Mouse (Mus musculus): ENCODE results near the gene Med20. TPM values are rescaled to one million over a fixed set of nuclear protein-coding genes. Genes with fewer than 3 reads are reported as not detected.

Gene Med20
- 52.6 and 55.4 TPM in 2 replicates for polyA plus RNA-seq (2012; rRNA removed)

GRCm38 (mm10) chr17:47610849-47611660, at the start of gene Med20, which contains the start of the genes Bysl and Gm20517:
Gene Med20, plus strand, starts transcription at chr17:47611582.
Gene Bysl, minus strand, starts transcription at chr17:47611492.
Gene Gm20517, plus strand, starts transcription at chr17:47611589.

GRCm38 (mm10) chr17:47630678-47631065, 19.3 kb downstream of the Med20 start, which contains the start of gene Usp49:
Gene Usp49, plus strand, starts transcription at chr17:47630690.

Other genes starting within 250 kb of the Med20 start
- 52.0 and 55.7 TPM in 2 replicates for gene Mrps10, start 242.7 kb upstream of the Med20 start, polyA plus RNA-seq (2012; rRNA removed)
- gene Guca1b, start 226.2 kb upstream of the Med20 start, polyA plus RNA-seq (2012; rRNA removed): 0.91 and 1.2 TPM in 2 replicates
- gene Guca1a, start 211.0 kb upstream of the Med20 start, polyA plus RNA-seq (2012; rRNA removed): 0.80 and 1.3 TPM in 2 replicates
- 0.53 and 0.76 TPM in 2 replicates for gene AI661453, start 175.0 kb upstream of the Med20 start, polyA plus RNA-seq (2012; rRNA removed)
- 0.35 and 0.39 TPM in 2 replicates for gene 1700001C19Rik, start 174.2 kb upstream of the Med20 start, polyA plus RNA-seq (2012; rRNA removed)
- 42.1 and 43.3 TPM in 2 replicates for gene Taf8, start 109.3 kb upstream of the Med20 start, polyA plus RNA-seq (2012; rRNA removed)
- gene Ccnd3, start 106.5 kb upstream of the Med20 start, polyA plus RNA-seq (2012; rRNA removed): 70.8 and 130 TPM in 2 replicates
- gene Bysl, start 90 bp upstream of the Med20 start, polyA plus RNA-seq (2012; rRNA removed): 26.6 and 27.5 TPM in 2 replicates
- gene Gm20517, start within 50 bp of the Med20 start, polyA plus RNA-seq (2012; rRNA removed): 2.2 and 2.3 TPM in 2 replicates
- gene Usp49, start 19.1 kb downstream of the Med20 start, polyA plus RNA-seq (2012; rRNA removed): 29.8 and 33.7 TPM in 2 replicates
- gene Tomm6, start 76.8 kb downstream of the Med20 start, polyA plus RNA-seq (2012; rRNA removed): 83.6 and 105 TPM in 2 replicates
- gene Frs3, start 77.4 kb downstream of the Med20 start, polyA plus RNA-seq (2012; rRNA removed): 36.2 and 40.0 TPM in 2 replicates
- gene Gm21981, start 82.9 kb downstream of the Med20 start, polyA plus RNA-seq (2012; rRNA removed): 3.9 and 4.5 TPM in 2 replicates
- 1.0 TPM in 2 replicates for gene Prickle4, start 83.2 kb downstream of the Med20 start, polyA plus RNA-seq (2012; rRNA removed)
- 0.08 TPM in 1 of 2 replicates, not detected in the other for gene Pgc, start 115.3 kb downstream of the Med20 start, polyA plus RNA-seq (2012; rRNA removed)
- 2.4 and 3.7 TPM in 2 replicates for gene Tfeb, start 125.4 kb downstream of the Med20 start, polyA plus RNA-seq (2012; rRNA removed)
- gene Mdfi, start 223.1 kb downstream of the Med20 start, polyA plus RNA-seq (2012; rRNA removed): 37.4 and 87.0 TPM in 2 replicates

All from central nervous system, embryonic 14 days (tissue).